Mouse (Mus musculus) lung, postnatal 10 days (tissue): ENCODE data around the gene Riiad1.
A peak's percentile ranks its signal among the peaks of the same experiment; 100 is the strongest.

ENCODE experiments used
- DNase-seq: peaks from one replicate; pipeline ENCODE4 v3.0.0; 2021

Gene Riiad1

DNA sequence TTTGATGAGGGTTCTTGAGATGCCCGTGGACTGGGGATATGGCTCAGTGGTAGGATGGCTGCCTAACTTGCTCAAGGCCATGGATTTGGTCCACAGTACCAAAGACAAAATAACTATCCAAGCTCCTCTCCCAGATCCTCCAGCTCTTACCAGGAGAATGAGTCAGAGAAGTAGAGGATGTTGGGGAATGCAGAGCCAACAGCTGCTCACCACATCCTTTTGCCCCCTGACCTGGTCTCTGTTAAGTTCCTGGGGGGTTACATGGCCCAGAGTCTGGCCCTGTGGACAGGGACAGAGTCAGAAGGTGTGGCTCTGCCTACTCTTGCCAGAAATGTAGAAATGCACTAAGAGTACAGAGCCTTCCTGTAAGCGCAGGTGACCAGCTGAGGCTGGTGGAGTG is 20.3 kb downstream of the Riiad1 start:
- no peak for DNase-seq

GRCm38 (mm10) chr3:94457055-94457454 is 23.1 kb downstream of the Riiad1 start:
- DNase-seq = no peak

DNA sequence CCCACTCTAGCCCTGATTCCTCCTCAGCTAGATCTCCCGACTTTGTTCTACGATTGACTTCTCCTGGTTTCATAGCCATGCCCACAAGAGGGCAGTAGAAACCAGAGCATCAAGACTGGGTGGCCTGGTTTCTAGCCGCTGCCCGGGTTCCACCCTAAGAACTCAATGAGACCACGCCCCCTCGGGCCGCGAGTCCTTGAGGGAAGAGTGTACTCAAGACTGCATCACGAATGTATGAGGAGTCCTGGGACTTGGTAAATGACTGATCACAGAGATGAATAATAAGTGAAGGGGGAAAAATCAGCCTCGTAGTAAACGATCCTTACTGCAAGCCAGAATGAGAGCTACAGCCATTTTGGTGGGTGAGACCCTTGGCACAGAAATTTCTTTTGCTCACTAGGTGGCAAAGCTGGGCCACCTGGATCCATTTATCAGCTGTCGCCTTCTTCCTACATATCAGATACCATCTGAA is 23.6 kb downstream of the Riiad1 start:
- peak; percentile 90 for DNase-seq

DNA sequence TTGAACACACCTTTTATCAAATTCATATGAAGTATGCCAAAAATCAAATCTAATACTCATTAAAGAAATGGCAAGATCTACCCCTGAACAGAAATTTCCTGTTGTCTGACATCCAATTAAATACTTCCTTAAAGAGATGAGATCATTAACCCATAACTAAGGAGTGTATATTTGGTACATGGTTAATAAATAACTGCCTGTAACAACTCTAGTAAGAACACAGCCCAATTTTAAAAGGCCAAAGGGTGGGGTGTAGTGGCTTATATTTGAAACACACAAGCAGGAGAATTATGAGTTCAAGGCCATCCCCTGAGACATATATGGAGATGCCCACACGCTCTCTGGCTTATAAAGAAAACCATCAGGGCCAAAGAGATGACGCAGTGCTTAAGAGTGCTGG is 30.8 kb downstream of the Riiad1 start:
- DNase-seq = no peak

- DNase-seq = no peak
Measured at GRCm38 (mm10) chr3:94443597-94443964, 36.6 kb downstream of the Riiad1 start, which contains the start of gene Oaz3. TSS of gene Oaz3 (minus strand) at chr3:94443915.

GRCm38 (mm10) chr3:94442951-94443596 is 37.1 kb downstream of the Riiad1 start, which contains the start of gene Mrpl9:
TSS of gene Mrpl9 (plus strand) at chr3:94443318.
- peak; percentile 95 for DNase-seq

- DNase-seq = peak; percentile 15
Measured at GRCm38 (mm10) chr3:94441182-94441581, 39.0 kb downstream of the Riiad1 start.

DNA sequence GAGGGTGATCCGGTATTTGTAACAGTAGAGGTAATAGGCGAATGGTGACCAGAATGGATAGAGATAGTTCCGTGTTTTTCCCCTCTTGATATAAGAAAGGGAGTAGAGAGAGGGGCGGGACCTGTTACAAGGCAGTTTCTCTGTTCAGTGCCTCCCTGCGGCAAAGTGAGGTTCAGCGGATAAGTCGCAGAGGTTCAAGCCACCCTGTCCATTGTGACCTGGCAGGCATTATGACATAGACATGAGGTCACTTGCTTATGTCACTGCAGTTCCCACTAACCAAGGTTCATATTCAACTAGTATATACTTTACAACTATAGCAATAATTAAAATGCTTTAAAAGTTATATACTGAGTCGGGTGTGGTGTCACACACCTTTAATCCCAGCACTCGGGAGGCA is 43.7 kb downstream of the Riiad1 start:
- no peak for DNase-seq

DNA sequence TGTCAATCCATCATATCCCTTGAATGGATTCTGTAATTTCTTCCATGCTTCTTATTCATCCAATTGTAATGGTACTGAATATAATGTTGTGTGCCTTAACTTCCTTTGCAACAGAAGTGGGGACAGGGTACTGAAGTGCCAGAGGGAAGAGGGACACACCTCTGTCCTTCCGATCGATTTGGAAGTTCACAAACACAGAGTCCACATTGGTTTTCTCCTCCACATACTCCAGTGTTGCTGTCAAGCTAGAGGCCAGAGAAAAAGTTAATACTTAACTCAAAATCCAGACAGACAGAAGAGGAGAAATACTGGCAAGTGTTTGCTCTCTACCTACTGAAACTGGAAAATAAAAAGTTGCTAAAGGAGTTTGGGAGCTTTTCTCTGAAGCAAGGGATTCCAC is 45.8 kb downstream of the Riiad1 start:
- no peak for DNase-seq

DNA sequence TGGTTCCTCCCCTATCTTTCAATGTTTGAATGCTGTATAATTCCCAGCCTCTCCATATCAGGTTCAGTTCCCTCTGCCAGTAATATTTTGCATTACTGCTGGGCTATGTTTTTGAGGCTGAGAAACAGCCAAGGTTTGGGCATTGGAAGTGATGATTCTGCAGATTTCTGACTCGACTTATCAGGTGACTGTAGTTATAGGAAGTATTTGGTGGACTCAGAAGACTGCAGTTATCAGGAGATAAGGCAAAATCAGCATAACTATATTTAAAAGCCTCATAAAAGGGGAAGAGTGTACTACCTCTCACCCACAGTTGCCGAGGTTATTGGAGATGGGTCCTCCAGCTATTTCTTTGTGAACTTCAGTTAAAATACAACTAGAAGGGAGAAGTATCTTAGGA is 49.2 kb downstream of the Riiad1 start:
- no peak for DNase-seq
